Comparison of ENCODE assay signal across 18 mouse cellular contexts in the genomic region with DNA sequence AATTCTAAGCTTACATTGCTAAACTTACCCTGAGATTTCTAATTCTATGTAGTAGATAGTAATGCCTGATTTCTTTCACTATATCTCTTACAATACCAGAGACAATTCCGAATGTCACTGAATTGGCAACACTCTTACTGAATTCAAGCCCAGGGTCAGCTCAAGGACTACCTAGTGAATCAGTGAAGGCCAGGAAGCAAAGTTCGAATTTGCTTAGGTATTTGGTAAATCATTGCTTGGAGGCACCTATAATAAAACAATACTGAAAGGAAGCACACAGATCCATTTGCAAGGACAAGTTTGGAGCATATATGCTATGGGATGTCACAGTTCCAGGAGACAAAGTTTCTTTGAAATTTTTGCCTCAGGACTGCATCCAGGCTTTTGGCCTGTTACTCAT.
"Had no signal": no experiment of that assay in that cellular context is flagged by ENCODE, and none has a peak within 500 bp of the region (broad histone marks: within the 10 kb centered on the region; RNA-seq: fewer than 3 reads in every experiment).

No protein-coding gene starts in this region.

- H3K4me1 ChIP-seq: midbrain, embryonic 10.5 days; midbrain, embryonic 12.5 days; neural tube, embryonic 13.5 days; neural tube, embryonic 15.5 days had no signal

- ATAC-seq: midbrain, embryonic 16.5 days had no signal

- H3K27me3 ChIP-seq: midbrain, embryonic 12.5 days; neural tube, embryonic 13.5 days; neural tube, embryonic 15.5 days had no signal

- H3K9me3 ChIP-seq: midbrain, embryonic 10.5 days; midbrain, embryonic 12.5 days; neural tube, embryonic 13.5 days; neural tube, embryonic 15.5 days had no signal

- H3K27ac ChIP-seq: midbrain, embryonic 10.5 days; midbrain, embryonic 12.5 days; neural tube, embryonic 13.5 days; neural tube, embryonic 15.5 days had no signal

- H3K4me2 ChIP-seq: lung, embryonic 14.5 days; midbrain, embryonic 12.5 days; neural tube, embryonic 13.5 days; neural tube, embryonic 15.5 days had no signal

- H3K4me3 ChIP-seq: midbrain, embryonic 10.5 days; midbrain, embryonic 12.5 days; myocyte; neural tube, embryonic 13.5 days; neural tube, embryonic 15.5 days had no signal

- DNase-seq: lung, embryonic 14.5 days; lung, postnatal 10 days; lung, postnatal 4 days; midbrain, embryonic 14.5 days; retina, postnatal 1 day; right cerebral cortex, adult 18-20 months; right cerebral cortex, postnatal 25 days; right cerebral cortex, postnatal 4 days; spleen, adult 18-20 months; thymus, adult 18-20 months; thymus, postnatal 14 days; thymus, postnatal 36 days had no signal

- H3K9ac ChIP-seq: lung, embryonic 14.5 days; midbrain, embryonic 12.5 days; neural tube, embryonic 13.5 days; neural tube, embryonic 15.5 days had no signal

- H3K36me3 ChIP-seq: midbrain, embryonic 10.5 days; midbrain, embryonic 12.5 days; neural tube, embryonic 13.5 days; neural tube, embryonic 15.5 days had no signal
